Mouse (Mus musculus): ENCODE data around the gene Snu13. TPM values are rescaled to one million over a fixed set of nuclear protein-coding genes. Genes with fewer than 3 reads are reported as not detected.

The Snu13 gene
- total RNA-seq, 2 experiments from 2014 or later = 44.4 to 61.4 TPM

GRCm38 (mm10) chr15:82058719-82059201, 11.4 kb upstream of the Snu13 start, which contains the start of gene 4930407I10Rik:
TSS of gene 4930407I10Rik (plus strand) at chr15:82059151.
- TF ChIP-seq CTCF (IDR thresholded peaks at IDR 0.05) = no peak
- Histone ChIP-seq H3K4me3 (no peak within 1 kb of the TSS), H3K27ac (no peak within 1 kb of the TSS)
- DNase-seq = no peak
- intact Hi-C loops (cut with DNase I) = no loop called here

DNA sequence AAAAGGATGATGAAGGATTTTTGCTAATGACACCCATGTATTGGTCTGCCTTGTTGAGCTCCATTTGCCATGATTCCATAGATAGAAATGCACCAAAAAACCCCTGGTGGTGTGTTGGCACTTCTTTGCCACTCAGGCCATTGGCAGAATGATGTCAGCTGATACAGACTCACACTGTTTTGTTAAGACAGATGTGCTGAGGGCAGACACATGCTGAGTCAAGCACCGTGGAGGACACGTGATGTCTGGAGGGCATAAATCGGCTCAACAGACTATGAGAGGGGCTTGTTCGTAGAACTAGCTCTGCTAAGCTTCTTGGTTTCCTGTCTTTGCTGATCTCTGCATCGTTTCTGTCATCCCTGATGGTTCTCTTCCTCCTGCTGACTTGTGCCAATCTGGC, 5.1 kb upstream of the Snu13 start:
- H3K27ac ChIP-seq = no peak overlapping the region
- TF ChIP-seq CTCF (IDR thresholded peaks at IDR 0.05) = no peak
- intact Hi-C loops (cut with DNase I) = no loop called here
- no peak for DNase-seq
- H3K4me3 ChIP-seq = no peak overlapping the region

- Histone ChIP-seq H3K4me3 (peak overlapping the region; percentile 100), H3K27ac (peak overlapping the region; percentile 99)
- no peak for TF ChIP-seq CTCF (IDR thresholded peaks at IDR 0.05)
- peak; percentile 33 for DNase-seq
- intact Hi-C loops (cut with DNase I) = no loop called here
Measured at GRCm38 (mm10) chr15:82046246-82046891, 1.0 kb downstream of the Snu13 start.

DNA sequence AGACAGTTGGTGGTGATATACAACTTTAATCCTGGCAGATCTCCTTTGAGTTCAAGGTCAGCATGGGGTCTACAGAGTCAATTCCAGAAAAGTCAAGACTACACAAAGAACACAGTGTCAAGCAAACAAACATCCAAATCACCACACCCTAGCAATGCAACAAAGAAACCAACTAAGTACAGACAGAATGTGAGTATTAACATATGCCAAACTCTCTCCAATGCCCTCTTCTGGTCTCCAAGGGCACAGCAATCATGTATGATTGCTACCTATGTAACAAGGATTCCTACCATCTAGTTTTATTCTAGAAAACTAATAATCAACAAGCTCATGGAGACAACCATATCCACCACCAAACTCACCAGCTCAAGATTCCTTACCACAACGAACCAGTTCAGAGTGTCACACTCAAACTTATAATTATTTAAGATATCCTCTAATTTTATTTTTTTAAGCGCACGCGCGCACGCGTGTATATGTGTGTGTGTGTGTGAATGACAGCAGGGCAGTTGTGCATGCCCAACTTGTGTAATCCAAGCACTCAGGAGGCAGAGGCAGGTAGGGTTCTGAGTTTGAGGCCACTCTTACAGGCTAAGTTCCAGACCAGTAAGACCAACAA, 3.1 kb downstream of the Snu13 start:
- no peak for DNase-seq
- no peak overlapping the region for H3K4me3 ChIP-seq
- intact Hi-C loops (cut with DNase I) = no loop called here
- H3K27ac ChIP-seq = no peak overlapping the region
- peak; percentile 48 for TF ChIP-seq CTCF (IDR thresholded peaks at IDR 0.05)

DNA sequence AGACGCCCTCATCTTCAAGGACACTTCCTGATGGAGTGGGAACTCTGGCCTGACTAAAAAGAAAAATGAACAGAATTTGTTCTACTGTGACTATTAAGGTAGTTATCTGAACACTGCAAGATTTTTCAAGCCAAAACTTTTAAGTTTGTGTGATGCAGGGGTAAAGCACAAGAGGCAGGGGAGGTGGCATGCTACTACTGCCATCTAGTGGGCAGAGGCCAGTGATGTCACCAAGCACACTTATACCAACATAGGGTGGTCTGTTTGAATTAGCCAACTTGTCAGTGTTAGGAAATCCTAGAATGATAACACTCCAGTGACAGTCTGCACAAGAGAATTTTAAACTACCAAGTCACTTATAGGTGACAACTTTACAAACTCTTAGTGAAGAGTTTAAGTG, 6.7 kb downstream of the Snu13 start:
- intact Hi-C loops (cut with DNase I) = no loop called here
- peak; percentile 42 for DNase-seq
- TF ChIP-seq CTCF (IDR thresholded peaks at IDR 0.05) = peak; percentile 92
- H3K4me3 ChIP-seq = no peak overlapping the region
- H3K27ac ChIP-seq = no peak overlapping the region

DNA sequence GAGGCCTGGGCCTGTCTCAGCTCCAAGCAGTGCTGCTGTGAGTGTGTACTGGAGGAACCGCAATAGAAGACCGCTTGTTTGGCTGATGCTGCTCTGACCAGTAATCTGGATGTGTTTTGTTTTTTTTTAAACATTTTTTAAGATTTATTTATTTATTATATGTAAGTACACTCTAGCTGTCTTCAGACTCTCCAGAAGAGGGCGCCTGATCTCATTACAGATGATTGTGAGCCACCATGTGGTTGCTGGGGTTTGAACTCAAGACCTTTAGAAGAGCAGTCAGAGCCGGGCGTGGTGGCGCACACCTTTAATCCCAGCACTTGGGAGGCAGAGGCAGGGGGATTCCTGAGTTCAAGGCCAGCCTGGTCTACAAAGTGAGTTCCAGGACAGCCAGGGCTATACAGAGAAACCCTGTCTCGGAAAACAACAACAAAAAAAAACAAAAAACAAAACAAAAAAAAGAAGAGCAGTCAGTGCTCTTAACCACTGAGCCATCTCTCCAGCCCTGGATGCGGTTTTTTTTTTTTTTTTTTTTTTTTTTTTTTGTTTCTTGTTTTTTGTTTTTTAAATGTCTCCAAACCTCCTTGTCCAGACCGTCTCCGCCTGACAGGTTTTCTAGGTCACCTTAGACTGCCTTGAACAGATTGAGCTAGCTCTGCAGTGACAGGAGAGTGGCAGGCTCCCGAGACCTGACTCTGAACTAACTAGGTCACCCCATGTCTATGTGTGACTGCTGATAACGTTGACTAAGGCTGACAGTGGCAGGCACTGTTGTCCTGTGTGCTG, 11.3 kb downstream of the Snu13 start:
- Histone ChIP-seq H3K4me3 (no peak overlapping the region), H3K27ac (no peak overlapping the region)
- no peak for DNase-seq
- intact Hi-C loops (cut with DNase I) = no loop called here
- peak; percentile 57 for TF ChIP-seq CTCF (IDR thresholded peaks at IDR 0.05)

DNA sequence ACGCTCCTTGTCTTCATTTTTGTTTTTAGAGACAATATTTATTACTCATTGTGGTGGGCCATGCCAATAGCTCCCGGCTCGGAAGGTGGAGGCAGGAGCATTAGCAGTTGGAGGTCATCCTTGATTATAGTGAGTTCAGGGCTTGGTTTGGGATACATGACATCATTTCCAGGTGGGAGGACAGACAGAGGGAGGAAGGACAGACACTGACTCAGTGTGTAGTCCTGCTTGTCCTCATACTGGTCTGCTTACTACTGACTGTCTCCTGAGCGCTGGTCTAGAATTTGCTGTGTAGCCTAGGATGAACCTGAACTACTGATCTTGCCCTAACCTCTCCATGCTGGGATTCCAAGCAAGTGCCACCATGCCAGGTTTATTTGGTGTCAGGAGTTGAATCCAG, 13.6 kb downstream of the Snu13 start, which contains the start of gene Desi1:
Gene Desi1, minus strand, starts transcription at position 101 of the 400 bp plus-strand sequence.
- no peak within 1 kb of the TSS for H3K4me3 ChIP-seq
- TF ChIP-seq CTCF (IDR thresholded peaks at IDR 0.05) = no peak
- H3K27ac ChIP-seq = no peak within 1 kb of the TSS
- intact Hi-C loops (cut with DNase I) = no loop called here
- DNase-seq = no peak

DNA sequence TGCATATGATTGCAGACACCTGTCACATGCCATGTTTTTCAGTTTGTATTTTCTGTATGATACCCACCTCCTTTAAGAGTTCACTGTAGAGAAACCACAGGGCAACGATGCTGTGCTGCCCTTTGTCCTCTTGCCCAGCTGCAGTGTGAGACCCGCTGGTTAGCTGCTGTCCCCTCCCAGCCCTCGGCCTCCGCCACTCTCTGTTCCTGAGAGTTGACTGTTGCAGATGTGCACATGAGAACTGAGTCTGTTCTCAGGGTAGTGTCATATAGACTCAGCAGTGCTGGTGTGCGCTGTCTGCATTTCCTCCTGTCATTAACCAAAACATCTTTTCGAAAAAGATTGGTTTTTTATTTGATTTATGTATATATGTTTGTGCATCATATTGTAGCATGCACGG, 15.0 kb downstream of the Snu13 start:
- Histone ChIP-seq H3K4me3 (no peak overlapping the region), H3K27ac (no peak overlapping the region)
- DNase-seq = no peak
- intact Hi-C loops (cut with DNase I) = no loop called here
- no peak for TF ChIP-seq CTCF (IDR thresholded peaks at IDR 0.05)

- intact Hi-C loops (cut with DNase I) = no loop called here
- TF ChIP-seq CTCF (IDR thresholded peaks at IDR 0.05) = no peak
- Histone ChIP-seq H3K27ac (no peak overlapping the region), H3K4me3 (no peak overlapping the region)
- no peak for DNase-seq
Measured at GRCm38 (mm10) chr15:82027726-82028125, 19.7 kb downstream of the Snu13 start.

GRCm38 (mm10) chr15:82027276-82027675, 20.1 kb downstream of the Snu13 start:
- H3K4me3 ChIP-seq = no peak overlapping the region
- DNase-seq = no peak
- H3K27ac ChIP-seq = no peak overlapping the region
- TF ChIP-seq CTCF (IDR thresholded peaks at IDR 0.05) = no peak
- intact Hi-C loops (cut with DNase I) = no loop called here

DNA sequence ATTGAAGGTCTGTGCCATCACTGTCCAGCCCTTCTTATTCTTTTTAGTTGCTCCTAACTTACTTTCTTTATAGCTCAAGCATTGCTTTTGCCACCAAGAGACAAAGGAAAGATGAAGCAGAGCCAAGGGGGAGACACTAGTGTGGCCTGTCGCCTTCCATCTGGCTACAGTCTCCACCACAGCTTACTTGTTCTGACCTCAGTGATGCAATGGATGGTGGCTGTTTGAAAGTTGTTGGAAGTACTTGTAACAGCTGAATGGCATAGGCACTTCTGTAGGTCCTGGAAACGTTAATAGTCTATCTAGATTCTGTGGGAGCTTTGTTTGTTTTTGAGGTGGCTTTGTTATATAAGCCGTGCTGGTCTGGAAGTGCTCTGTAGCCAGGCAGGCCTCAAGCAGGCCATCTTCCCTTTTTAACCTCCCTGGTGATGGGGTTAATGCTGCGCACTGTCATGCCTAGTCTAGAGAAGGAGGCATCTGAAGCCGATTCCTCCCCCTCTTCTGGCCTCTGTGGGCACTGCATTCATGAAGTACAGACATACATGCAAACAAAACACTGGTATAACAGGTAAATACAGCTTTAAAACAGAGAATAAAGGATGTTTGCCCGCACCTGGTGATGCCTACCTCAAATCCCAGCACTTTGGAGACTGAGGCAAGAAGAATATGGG, 23.3 kb downstream of the Snu13 start:
- no peak for DNase-seq
- no peak overlapping the region for H3K4me3 ChIP-seq
- H3K27ac ChIP-seq = no peak overlapping the region
- TF ChIP-seq CTCF (IDR thresholded peaks at IDR 0.05) = no peak
- intact Hi-C loops (cut with DNase I) = no loop called here

DNA sequence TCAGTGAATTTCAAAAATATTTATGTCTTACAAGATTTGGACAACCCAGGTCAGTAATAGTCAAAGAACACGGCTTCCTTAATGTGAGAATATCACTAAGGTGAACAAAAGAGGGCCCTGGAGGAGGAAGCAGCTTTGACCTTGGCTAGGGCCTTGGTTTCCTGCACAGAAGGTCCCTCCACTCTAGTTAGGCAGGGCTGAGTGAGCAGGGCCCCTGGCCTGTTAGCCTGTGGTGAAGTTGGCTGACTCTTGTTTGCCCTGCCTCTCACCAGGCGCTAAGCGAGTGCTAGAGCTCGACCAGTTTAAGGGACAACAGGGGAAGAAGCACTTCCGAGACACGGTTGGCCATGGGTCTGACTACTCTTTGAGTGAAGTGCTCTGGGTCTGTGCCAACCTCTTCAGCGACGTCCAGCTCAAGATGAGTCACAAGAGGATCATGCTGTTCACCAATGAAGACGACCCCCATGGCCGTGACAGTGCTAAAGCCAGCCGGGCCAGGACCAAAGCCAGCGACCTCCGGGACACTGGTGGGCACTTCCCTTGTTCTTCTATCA, 24.8 kb downstream of the Snu13 start:
- TF ChIP-seq CTCF (IDR thresholded peaks at IDR 0.05) = no peak
- intact Hi-C loops (cut with DNase I) = no loop called here
- H3K4me3 ChIP-seq = no peak overlapping the region
- H3K27ac ChIP-seq = no peak overlapping the region
- peak; percentile 24 for DNase-seq

Measured in gastrocnemius, adult 2 months (tissue).